Mouse (Mus musculus): ENCODE measurements around the gene Gtpbp8.

Gtpbp8 gene

GRCm38 (mm10) chr16:44725286-44726223, 20.6 kb downstream of the Gtpbp8 start:
- peak; percentile 88 for DNase-seq (ENCODE audit: low spot score)

- DNase-seq (ENCODE audit: low spot score) = peak; percentile 55
Observed at GRCm38 (mm10) chr16:44724847-44725246, 21.3 kb downstream of the Gtpbp8 start.

DNA sequence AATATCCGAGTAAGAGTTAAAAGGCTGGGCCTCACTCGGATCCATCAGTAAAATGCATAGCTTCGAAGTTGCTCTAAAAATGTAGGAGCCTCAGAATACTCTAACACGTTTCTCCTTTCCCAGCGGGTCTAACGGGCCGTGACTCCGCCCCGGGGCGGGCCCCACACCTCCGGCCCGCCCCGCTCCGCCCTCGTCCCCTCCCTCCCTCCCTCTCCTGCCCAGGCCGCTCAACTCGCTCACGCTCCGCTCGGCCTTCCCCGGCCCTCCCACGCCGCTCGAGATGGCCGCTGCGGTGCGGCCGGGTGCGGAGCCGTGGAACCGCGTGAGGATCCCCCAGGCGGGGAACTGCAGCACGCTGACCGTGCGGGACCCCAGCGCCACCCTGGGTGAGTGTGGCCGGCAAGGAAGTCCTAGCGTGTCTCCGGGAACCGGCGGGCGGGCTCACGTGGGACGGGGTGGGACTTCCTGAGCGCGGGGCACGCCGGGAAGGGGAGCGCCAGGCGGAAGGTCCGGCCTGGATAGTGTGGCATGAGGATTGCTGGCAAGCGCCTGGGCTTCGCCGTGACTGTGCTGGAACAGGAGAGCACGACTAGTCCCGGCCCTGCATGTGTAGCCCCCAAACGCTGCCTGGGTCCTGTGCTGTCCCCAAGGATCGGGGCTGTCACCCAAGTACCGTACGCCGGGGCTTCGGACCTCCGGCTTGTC, 21.9 kb downstream of the Gtpbp8 start, which contains the start of gene Nepro:
TSS of gene Nepro (plus strand) at position 219 of the 705 bp plus-strand sequence.
- DNase-seq (ENCODE audit: low spot score) = peak; percentile 94

GRCm38 (mm10) chr16:44722666-44723065, 23.5 kb downstream of the Gtpbp8 start:
- DNase-seq (ENCODE audit: low spot score) = no peak

GRCm38 (mm10) chr16:44720518-44720917, 25.6 kb downstream of the Gtpbp8 start:
- DNase-seq (ENCODE audit: low spot score) = no peak

DNA sequence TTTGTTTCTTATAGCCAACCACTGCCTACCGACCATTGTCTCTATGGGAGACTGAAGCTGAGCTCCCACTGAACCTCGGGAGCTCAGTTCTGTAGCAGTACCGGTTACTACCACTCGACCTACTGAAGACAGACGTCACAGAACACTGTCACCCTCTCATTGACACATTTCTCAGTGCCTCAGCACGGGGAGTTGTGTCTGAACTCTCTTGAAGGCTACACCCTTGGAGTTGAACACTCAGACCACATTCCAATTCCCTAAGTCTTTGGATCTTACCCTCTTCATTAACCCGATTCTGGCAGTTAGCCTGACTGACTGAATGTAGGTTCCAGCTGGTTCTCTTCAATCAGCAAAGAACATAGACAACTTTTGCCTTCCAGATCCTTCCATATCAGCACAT, 26.8 kb downstream of the Gtpbp8 start:
- no peak for DNase-seq (ENCODE audit: low spot score)

DNA sequence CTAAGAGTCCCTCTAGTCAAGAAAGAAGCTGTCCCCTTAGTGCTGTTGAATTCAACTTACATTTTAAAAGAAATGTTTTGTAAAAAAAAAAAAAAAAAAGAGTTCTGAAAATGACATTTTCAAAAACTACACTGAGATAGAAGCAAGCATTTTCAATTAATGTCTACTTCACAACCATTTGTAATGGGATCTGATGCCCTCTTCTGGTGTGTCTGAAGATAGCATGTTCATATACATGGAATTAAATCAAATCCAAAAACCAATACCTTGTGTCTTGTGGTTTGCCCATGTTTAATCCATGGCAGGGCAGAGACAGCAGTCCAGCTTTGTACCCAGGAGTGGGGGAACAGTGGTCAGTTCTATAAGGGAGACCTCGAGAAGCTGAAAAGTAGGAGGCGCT, 28.3 kb downstream of the Gtpbp8 start:
- DNase-seq (ENCODE audit: low spot score) = no peak

- no peak for DNase-seq (ENCODE audit: low spot score)
Observed at GRCm38 (mm10) chr16:44717141-44717634, 29.0 kb downstream of the Gtpbp8 start.

DNA sequence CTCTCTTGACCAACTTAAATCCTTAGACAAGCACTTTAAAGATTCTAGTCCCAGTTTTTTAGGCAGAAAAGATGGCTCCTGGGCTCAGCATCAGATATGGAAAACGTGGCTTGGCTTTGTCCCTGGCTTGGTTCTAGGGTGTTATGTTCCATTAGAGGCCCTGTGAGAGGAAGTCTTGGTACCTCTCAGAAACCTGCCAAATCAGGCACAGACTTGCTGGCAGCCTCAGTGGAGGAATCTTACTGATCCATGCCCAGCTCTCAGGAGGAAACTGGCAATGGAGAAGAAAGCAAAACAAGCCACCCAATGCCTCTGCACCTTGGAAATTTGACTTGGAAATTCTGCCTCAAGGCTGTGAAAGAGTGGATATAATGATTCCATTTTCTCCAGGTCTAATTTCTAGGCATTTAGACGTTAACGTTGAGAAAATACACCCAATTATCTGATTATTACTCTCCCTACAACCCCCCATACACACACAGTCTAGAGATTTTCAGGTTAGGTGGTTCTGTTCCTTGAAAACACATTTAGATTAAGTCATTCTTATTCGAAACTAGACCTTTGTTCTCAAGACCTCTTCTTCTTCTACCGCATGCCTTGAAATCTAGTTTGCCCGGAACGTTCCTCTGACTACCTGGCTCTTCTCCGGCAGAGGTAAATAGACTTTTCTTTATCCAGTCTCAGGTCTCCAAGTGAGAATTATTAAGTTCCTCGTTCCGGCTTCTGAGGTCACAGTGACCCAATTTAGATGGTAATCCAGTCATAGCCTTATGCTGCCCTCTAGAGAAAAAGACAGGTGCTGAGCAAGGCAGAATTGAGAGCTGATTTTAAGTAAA, 29.6 kb downstream of the Gtpbp8 start:
- DNase-seq (ENCODE audit: low spot score) = peak; percentile 38

DNA sequence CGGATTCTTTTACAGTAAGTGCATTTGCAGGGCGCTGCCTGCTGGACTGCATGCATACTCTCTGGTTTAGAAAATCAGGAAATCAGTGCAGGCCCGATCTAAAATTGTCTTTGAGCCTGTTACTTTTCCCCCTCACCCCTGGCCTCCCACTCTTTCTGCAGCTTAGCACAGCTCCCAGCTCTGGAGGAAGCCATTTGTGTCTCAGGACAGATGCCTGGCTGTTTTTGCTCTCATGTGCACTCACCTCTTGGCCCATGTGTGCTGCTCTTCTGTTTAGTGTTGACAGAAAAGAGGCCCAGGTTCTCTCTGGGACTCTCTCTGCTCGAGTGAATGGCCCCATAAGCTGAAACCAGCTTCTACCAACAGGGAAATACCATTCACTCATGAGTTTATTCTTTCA, 42.7 kb downstream of the Gtpbp8 start:
- DNase-seq (ENCODE audit: low spot score) = no peak

DNA sequence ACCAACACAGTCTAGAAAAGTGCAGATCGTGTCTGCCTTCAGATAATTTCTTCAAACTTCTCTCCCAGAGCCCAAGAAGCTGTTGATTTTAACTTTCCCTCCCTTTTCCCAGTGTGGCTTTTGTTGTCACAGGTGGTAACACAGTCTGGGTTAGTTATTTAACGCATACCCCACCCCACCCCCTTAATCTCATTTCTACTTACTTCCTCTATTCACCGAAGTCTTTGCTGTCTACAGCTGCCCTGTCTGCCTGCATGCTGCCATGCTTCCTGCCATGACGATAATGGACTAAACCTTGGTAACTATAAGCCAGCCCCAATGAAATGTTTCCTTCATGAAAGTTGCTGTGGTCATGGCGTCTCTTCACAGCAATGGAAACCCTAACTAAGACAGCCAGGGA, 43.9 kb downstream of the Gtpbp8 start:
- DNase-seq (ENCODE audit: low spot score) = no peak

DNA sequence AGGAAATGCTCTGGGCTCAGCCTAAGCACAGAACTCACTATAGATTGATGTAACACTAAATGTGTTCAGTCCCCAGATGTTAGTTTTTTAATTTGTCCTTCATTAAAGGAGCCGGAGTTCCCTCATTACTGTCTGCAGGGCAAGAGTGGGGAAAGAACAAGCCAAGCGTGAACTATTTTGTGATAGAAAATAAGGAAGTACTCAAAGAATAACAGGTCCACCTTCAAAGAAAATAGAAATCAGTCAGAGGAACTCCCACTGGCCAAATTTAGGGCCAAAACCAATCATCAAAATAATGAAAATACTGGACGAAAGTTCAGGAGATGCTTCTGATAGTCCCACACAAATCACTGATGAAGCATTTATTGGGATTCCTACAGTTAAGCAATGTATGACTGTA, 45.0 kb downstream of the Gtpbp8 start:
- no peak for DNase-seq (ENCODE audit: low spot score)

GRCm38 (mm10) chr16:44697473-44698205, 48.5 kb downstream of the Gtpbp8 start:
- no peak for DNase-seq (ENCODE audit: low spot score)

- no peak for DNase-seq (ENCODE audit: low spot score)
Observed at GRCm38 (mm10) chr16:44695859-44696620, 50.1 kb downstream of the Gtpbp8 start.

DNA sequence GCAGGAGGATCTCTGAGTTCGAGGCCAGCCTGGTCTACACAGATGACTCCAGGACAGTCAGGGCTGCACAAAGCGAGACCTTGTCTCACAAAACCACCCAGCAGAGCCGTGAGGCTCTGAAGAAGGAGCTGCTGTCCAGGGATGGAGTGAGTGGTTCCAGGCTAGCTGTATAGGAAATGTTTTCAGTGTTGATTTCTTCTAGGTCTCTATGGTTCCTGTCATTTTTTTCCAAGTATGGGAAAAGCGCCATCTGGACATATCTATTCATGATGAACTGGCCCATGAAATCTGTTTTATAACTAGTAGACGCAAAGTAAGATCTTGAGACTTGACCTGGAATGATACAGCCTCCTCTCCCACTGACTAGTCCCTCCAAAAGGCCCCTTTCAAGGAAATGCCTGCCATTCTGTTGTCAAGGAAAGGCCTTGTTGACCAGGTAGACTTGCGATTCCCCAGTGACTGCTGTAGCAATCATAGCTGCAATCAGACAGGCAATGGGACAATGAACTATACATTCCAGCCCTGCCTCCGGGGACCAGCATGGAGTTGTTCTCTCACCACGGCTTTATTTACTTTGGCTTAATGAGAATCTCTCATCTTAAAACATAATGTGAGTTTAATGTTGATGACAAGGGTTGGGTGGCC, 50.8 kb downstream of the Gtpbp8 start:
- no peak for DNase-seq (ENCODE audit: low spot score)

- DNase-seq (ENCODE audit: low spot score) = no peak
Observed at GRCm38 (mm10) chr16:44693695-44694094, 52.5 kb downstream of the Gtpbp8 start.

- DNase-seq (ENCODE audit: low spot score) = no peak
Observed at GRCm38 (mm10) chr16:44692541-44692940, 53.6 kb downstream of the Gtpbp8 start.

GRCm38 (mm10) chr16:44691561-44692141, 54.5 kb downstream of the Gtpbp8 start:
- DNase-seq (ENCODE audit: low spot score) = peak; percentile 30

DNA sequence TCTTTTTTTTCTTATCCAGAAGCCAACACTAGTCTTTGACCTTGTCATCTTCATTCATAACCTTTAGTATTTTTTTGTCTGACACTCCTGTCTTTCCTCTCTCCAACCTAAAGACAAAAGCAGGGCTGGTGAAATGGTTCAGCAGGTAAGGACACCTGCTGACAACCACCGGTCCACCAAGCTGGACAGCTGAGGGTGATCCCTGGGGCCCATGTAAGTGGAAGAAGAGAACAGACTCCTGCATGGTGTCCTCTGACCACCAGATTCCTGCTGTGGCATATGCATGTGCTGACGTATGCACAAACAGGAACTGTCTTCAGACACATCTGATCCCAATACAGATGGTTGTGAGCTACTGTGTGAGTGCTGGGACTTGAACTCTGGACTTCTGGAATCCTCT, 55.1 kb downstream of the Gtpbp8 start:
- no peak for DNase-seq (ENCODE audit: low spot score)

GRCm38 (mm10) chr16:44690501-44690900, 55.7 kb downstream of the Gtpbp8 start:
- no peak for DNase-seq (ENCODE audit: low spot score)
